Mouse (Mus musculus) frontal cortex, postnatal 10 days (tissue): ENCODE measurements at regions not wholly inside any gene's neighbourhood (a gene's known extent, or its start where the extent isn't known, plus 50 kb on each side); places are given as distances from the start of the nearest gene placed in this dataset.

Source experiments
- DNase-seq, 2 experiments: peaks; one replicate each; pipeline ENCODE4 v3.0.0; 2022; ENCODE audit warnings: low spot score in 2 of 2, mixed read lengths in 1 of 2

DNA sequence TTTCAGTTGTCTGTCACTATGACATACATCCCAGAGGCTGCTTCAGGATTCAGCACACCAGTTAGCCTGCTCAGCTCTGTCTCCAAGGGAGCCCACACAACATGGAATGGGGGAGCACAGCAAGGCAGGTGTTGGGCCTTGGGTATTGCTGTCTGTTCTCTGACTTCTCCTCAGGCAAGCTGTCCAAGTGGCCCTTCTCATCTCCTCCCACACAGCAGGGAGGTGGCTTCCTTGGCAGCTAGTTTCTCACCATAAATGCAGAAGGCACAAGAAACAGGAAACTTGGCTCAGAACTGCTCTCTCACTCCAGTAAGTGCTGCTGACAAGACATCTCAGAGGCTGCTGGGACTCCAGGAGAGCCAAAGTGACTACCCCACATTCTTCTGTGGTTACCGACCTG, 64.6 kb downstream of the Htr5a start:
- peak; percentile 5 to 28 for DNase-seq

DNA sequence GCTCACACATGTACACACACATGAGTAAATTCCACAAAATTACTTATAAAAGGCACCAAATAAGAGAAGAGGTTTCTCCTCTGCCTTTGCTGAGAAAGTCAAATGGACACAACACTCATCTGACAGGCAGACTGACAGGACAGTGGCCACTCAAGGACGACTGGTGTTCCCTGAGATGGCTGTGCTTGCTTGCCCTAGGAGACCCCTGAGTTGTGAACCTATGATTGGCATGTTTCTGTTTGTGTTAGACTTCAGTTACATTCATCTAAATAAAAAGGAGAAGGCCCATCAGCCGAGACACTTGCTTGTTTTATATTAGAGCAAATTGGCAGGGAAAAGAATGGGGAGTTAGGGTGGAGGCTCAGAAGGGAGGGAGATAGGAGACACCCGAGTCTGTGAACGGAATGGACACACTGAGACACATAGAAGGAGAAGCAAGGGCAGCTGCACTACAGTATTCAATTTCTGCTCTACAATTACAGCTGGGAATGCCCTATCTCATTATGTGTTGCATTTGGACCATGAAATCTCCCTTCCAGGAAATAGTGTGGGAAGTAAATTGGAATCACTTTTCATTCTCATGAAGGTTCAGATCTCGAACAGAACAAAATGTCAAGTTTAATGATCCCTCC, 66.5 kb downstream of the Htr5a start:
- no peak for DNase-seq
